Mouse (Mus musculus) kidney, postnatal 0 days (tissue): ENCODE data around the gene Phka2. TPM values are rescaled to one million over a fixed set of nuclear protein-coding genes. Genes with fewer than 3 reads are reported as not detected.

Source experiments
- ATAC-seq: fragments of 200-750 bp; cut with Nextera tagmentation; replicated peaks from 2 replicates; pipeline ENCODE4 v1.8.0; 2017; ENCODE audit warnings: low read depth, moderate number of reproducible peaks, moderate TSS enrichment, moderate library complexity; ENCODE audit not compliant: low FRiP score
- DNase-seq: peaks from one replicate; pipeline ENCODE4 v3.0.0-alpha.2; 2016; ENCODE audit warnings: low spot score
- H3K27ac ChIP-seq: fragments of 300-500 bp; sonication (generic); 2 replicates; pipeline ENCODE4 v1.5.1; 2014; ENCODE audit warnings: mild to moderate bottlenecking
- H3K27me3 ChIP-seq: fragments of 300-500 bp; sonication (generic); 2 replicates; pipeline ENCODE4 v1.6.1; 2014; ENCODE audit warnings: low read length, mixed read lengths; ENCODE audit not compliant: insufficient read depth
- H3K36me3 ChIP-seq: fragments of 300-500 bp; sonication (generic); 2 replicates; pipeline ENCODE4 v1.6.1; 2014; ENCODE audit warnings: low read length, mixed read lengths; ENCODE audit not compliant: insufficient read depth
- H3K4me1 ChIP-seq: fragments of 300-500 bp; sonication (generic); replicated peaks from 2 replicates; pipeline ENCODE4 v1.6.1; 2014; ENCODE audit warnings: antibody characterized with exemption, low read length, mixed read lengths; ENCODE audit not compliant: insufficient read depth
- H3K4me2 ChIP-seq: fragments of 300-500 bp; sonication (generic); 2 replicates; pipeline ENCODE4 v1.6.1; 2014; ENCODE audit warnings: mild to moderate bottlenecking, low read length, moderate library complexity, mixed read lengths
- H3K4me3 ChIP-seq: fragments of 300-500 bp; sonication (generic); replicated peaks from 2 replicates; pipeline ENCODE4 v1.5.1; 2014; ENCODE audit warnings: low read depth, low read length
- H3K9ac ChIP-seq: fragments of 300-500 bp; sonication (generic); 2 replicates; pipeline ENCODE4 v1.6.1; 2014; ENCODE audit warnings: low read depth, low read length
- H3K9me3 ChIP-seq: fragments of 300-500 bp; sonication (generic); replicated peaks from 2 replicates; pipeline ENCODE4 v1.6.1; 2016; ENCODE audit warnings: low read length, inconsistent platforms, mixed read lengths
- CTCF ChIP-seq: IDR thresholded peaks from 2 replicates; pipeline ENCODE4 v1.5.1; 2016; ENCODE audit warnings: antibody characterized with exemption, low read depth, mild to moderate bottlenecking, moderate library complexity
- WGBS: fragments of 180-500 bp; shearing (Covaris S2); extraction: QIAGEN DNeasy Blood & Tissue Kit; methylation state at CpG from one replicate; pipeline ENCODE4 v1.1.7; 2014; 5-methylcytosine and 5-hydroxymethylcytosine counted together
- polyA plus RNA-seq: library from polyadenylated mRNA; unstranded; fragments of >200 nt; fragmentation: Nextera tagmentation; extraction: Ambion mirVana; gene quantifications from 2 replicates; pipeline ENCODE4 v1.2.1, GENCODE M21; 2015

The Phka2 gene
- polyA plus RNA-seq, 1 experiment from 2014 or later = 8.8 TPM

GRCm38 (mm10) chrX:160496473-160496872 lies 5.5 kb upstream of the Phka2 start:
- Histone ChIP-seq H3K9ac (no peak overlapping the region), H3K27me3 (no peaks in the 10 kb centered on the region), H3K9me3 (no peaks in the 10 kb centered on the region), H3K4me2 (no peak overlapping the region), H3K4me3 (no peak overlapping the region), H3K27ac (no peak overlapping the region), H3K36me3 (no peaks in the 10 kb centered on the region), H3K4me1 (no peaks in the 10 kb centered on the region)
- WGBS = 70% methylated on average over 5 of the region's 5 CpGs
- no peak for DNase-seq
- no peak for ATAC-seq
- TF ChIP-seq CTCF = no peak

- no peaks in the 10 kb centered on the region for H3K36me3 ChIP-seq
- ATAC-seq = no peak
- H3K9ac ChIP-seq = no peak overlapping the region
- H3K27ac ChIP-seq = no peak overlapping the region
- H3K27me3 ChIP-seq = no peaks in the 10 kb centered on the region
- no peak overlapping the region for H3K4me2 ChIP-seq
- no peak overlapping the region for H3K4me3 ChIP-seq
- H3K4me1 ChIP-seq = no peaks in the 10 kb centered on the region; the same call in 1 of the 2 replicates
- 90% methylated on average over 3 of the region's 3 CpGs for WGBS
- no peaks in the 10 kb centered on the region for H3K9me3 ChIP-seq
- no peak for DNase-seq
- TF ChIP-seq CTCF = no peak
Observed at GRCm38 (mm10) chrX:160501095-160501494, 871 bp upstream of the Phka2 start.

DNA sequence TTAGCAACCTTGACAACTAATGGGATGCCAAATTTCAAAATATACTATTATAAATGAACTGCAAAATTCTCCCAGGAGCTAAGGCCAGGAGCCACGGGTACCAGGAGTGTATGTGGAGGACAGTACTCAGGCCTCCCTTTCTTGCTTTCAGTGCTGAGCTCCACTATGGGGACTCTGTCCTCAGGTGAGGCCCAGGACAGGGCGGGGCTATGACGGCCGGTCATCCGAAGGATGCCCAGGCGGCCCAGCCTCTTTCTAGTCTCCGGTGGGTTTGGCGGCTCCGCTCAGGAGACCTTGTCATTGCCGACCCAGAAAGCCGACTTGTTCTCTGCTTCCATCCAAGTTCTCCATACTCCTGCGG lies 299 bp upstream of the Phka2 start:
- DNase-seq (no peak), ATAC-seq (peak; percentile 84)
- Histone ChIP-seq H3K27me3 (no peaks in the 10 kb centered on the region), H3K4me1 (no peaks in the 10 kb centered on the region; the same call in 1 of the 2 replicates), H3K9ac (peak overlapping the region; percentile 62), H3K27ac (peak overlapping the region; percentile 86), H3K4me3 (peak overlapping the region; percentile 54), H3K9me3 (no peaks in the 10 kb centered on the region), H3K4me2 (peak overlapping the region; percentile 60), H3K36me3 (no peaks in the 10 kb centered on the region)
- 43% methylated on average over 12 of the region's 12 CpGs for whole genome bisulfite sequencing
- no peak for TF ChIP-seq CTCF

GRCm38 (mm10) chrX:160509046-160509445 lies 7.1 kb downstream of the Phka2 start:
- no peak for TF ChIP-seq CTCF
- no peaks in the 10 kb centered on the region for H3K36me3 ChIP-seq
- H3K9ac ChIP-seq = no peak overlapping the region
- H3K4me3 ChIP-seq = no peak overlapping the region
- H3K9me3 ChIP-seq = no peaks in the 10 kb centered on the region
- DNase-seq = peak; percentile 1
- no peaks in the 10 kb centered on the region for H3K4me1 ChIP-seq
- ATAC-seq = no peak
- no peak overlapping the region for H3K4me2 ChIP-seq
- WGBS = 48% methylated on average over 1 of the region's 1 CpGs
- no peak overlapping the region for H3K27ac ChIP-seq
- no peaks in the 10 kb centered on the region for H3K27me3 ChIP-seq

DNA sequence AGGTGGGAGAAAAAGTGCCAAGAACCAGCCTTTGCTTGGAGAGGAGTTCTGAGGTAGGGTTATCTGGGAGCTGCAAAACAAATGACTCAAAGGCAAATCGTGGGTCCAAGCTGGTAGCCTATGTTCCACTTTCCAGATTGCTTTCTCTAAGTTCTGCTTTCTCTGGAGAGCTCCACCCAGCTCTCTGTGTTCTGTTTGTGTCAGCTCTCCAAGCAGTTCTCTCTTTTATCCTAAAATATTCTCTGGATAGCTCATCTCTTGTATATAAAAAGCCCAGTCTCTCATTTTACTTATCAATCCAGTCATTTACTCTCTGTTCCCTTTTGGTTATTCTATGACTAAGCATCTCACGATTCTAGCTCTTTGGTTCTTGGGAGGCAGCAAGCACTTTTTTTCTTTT lies 8.2 kb downstream of the Phka2 start:
- ATAC-seq (no peak), DNase-seq (no peak)
- WGBS = 70% methylated on average over 2 of the region's 2 CpGs

DNA sequence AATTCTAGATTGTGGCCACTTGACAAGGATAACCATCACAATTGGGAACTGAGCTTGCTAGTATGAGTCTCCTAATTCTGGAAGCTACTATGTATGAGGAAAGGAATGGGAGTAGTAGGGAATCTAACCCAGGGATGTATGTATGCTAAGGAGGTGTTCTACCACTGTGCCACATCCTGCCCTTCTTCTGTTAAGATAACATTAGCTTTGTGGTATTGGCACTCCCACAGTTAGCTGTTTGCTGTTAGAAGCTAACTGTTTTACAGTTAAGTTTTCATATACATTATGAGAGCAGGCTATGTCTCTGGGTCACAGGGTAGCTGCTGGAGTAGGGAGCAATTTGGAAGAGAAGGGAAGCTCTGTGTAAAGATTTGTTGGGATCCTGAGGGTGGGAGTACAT lies 14.1 kb downstream of the Phka2 start:
- Histone ChIP-seq H3K27ac (no peak overlapping the region), H3K9ac (no peak overlapping the region), H3K4me2 (no peak overlapping the region), H3K27me3 (no peaks in the 10 kb centered on the region), H3K4me1 (no peaks in the 10 kb centered on the region), H3K4me3 (no peak overlapping the region), H3K36me3 (no peaks in the 10 kb centered on the region), H3K9me3 (no peaks in the 10 kb centered on the region)
- TF ChIP-seq CTCF = no peak
- ATAC-seq = no peak
- DNase-seq = no peak

More for the DNA sequence above, 8.2 kb downstream of the Phka2 start:
- Histone ChIP-seq H3K9ac (no peak overlapping the region), H3K27me3 (no peaks in the 10 kb centered on the region), H3K9me3 (no peaks in the 10 kb centered on the region), H3K4me1 (no peaks in the 10 kb centered on the region), H3K27ac (no peak overlapping the region), H3K36me3 (no peaks in the 10 kb centered on the region), H3K4me2 (no peak overlapping the region), H3K4me3 (no peak overlapping the region)
- no peak for TF ChIP-seq CTCF

GRCm38 (mm10) chrX:160542772-160543171 lies 40.8 kb downstream of the Phka2 start:
- Histone ChIP-seq H3K27ac (no peak overlapping the region), H3K36me3 (no peaks in the 10 kb centered on the region), H3K27me3 (no peaks in the 10 kb centered on the region), H3K4me3 (no peak overlapping the region), H3K4me2 (no peak overlapping the region), H3K9me3 (no peaks in the 10 kb centered on the region), H3K9ac (no peak overlapping the region), H3K4me1 (no peaks in the 10 kb centered on the region)
- ATAC-seq (no peak), DNase-seq (no peak)
- WGBS = 74% methylated on average over 2 of the region's 2 CpGs
- no peak for TF ChIP-seq CTCF
